Mouse (Mus musculus) erythroblast, embryonic 14.5 days (primary cell): ENCODE measurements around the gene Vps8.

Source experiments
- GATA1 ChIP-seq: IDR thresholded peaks from 2 replicates; pipeline ENCODE4 v1.6.1; 2012; ENCODE audit warnings: low read length, inconsistent platforms, mixed read lengths
- TAL1 ChIP-seq: IDR thresholded peaks from 3 replicates; pipeline ENCODE4 v1.6.1; 2012; ENCODE audit warnings: low read length, inconsistent platforms, mixed read lengths

DNA sequence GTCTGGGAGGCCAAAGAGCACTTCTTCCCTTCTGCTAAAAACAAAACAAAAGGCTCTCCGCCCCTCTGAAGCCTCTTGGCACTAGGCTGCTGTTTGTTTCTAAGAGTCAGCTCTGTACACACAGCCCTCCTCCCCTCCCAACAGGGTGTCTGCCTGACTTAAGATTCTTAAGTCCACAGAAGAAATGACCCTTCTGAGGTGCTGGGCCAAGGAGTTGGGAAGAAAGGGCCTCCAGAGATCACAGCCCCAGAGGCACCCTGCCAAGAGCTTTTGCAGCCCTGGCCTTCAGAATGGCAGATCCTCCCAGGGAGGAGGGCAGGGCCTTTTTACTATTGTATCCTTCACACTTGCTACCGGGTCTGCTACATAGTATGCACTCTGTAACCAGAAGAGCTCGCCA, 33.6 kb upstream of the Vps8 start:
- TF ChIP-seq GATA1: no peak
- no peak for TF ChIP-seq TAL1
